Mouse (Mus musculus): ENCODE results near the gene Noa1.
A peak's percentile ranks its signal among the peaks of the same experiment; 100 is the strongest.

Noa1 gene

DNA sequence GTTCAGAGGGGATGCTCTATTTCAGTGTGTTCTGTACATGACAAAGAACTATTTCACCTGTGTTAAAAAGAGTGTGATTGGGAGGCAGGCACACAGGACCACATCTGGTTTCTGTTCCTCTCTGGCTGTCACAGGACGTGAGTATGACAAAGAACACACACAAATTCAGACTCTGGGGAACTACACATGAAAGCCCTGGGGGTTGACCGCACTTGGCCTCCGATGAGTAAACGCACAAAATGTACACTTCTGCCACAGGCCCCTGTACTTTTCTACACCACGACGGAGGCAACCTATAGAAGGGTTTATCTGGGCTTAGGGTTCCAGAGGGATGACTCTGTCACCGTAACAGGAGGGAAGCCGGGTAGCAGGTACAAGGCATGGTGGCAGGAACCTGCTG is 20.2 kb downstream of the Noa1 start:
- no peak for DNase-seq

DNA sequence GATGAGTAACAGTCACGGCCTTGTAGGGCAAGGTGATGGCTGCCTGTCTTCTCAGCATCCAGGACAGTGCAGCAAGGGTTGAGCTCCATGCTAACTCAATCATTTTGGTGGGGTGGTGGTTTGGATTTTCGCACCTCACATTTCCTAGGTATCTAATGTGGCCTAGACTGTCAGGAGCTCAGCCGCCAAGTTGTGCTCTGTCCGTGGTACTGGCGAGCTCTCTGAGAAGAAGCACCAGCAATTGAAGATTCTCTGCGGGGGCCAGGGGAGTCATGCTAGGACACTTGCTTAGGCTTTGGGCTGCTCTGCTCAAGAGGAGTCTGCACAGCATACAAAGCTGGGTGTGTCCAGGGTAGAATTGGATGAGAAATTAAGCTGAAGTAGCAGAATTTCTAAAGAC is 22.0 kb downstream of the Noa1 start:
- DNase-seq = no peak

DNA sequence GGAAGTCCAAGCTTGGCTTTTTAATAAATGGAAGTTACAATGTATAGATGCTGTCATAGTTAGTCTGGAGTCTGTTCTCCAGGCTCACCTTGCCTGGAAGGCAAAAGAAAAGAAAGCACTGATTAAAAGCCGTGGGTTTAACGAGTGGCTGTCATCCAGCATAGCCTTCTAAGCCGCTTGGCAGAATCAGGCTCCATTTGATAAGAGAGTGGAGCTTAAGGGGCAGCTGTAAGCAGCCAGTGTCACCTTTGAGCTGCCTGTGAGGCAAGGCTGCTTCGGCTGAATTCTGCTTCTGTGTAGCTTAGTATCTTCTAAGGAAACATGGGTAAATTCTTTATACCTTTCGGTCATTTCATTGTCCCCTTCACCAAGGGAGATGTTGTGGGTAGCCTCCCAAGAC is 23.0 kb downstream of the Noa1 start:
- DNase-seq = no peak

DNA sequence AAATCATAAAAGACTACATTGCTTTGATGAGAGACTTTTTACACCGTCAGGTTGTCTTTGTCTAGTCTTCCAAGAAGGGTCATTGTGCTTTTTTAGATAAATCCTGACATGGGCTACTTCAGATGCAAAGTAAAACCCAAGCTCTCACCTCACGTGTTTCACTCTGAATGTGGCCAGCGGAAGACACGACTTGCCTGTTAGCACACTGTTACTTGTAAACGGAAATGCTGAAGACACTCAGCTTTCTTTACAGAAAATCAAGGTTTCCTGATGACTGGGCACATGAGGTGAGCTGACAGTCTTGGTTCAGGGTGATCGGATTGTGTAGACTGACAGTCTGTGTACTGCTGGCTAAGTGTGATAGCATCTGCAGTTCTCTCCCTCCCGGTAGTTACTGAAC is 24.2 kb downstream of the Noa1 start:
- no peak for DNase-seq

DNA sequence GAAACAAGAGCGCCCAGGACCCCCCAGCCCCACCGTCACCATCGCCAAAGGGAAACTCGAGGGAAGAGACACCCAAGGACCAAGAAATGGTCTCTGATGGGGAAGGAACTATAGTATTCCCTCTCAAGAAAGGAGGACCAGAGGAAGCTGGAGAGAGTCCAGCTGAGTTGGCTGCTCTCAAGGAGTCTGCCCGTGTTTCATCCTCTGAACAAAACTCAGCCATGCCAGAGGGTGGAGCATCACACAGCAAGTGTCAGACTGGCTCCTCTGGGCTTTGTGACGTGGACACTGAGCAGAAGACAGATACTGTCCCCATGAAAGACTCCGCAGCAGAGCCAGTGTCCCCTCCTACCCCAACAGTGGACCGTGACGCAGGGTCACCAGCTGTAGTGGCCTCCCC is 27.6 kb downstream of the Noa1 start:
- DNase-seq = peak; percentile 70 to 74

- DNase-seq = peak in 1 of 2 experiments; percentile 9
Measured at GRCm38 (mm10) chr5:77281518-77282174, 28.2 kb downstream of the Noa1 start.

- no peak for DNase-seq
Measured at GRCm38 (mm10) chr5:77277204-77277603, 32.7 kb downstream of the Noa1 start.

DNA sequence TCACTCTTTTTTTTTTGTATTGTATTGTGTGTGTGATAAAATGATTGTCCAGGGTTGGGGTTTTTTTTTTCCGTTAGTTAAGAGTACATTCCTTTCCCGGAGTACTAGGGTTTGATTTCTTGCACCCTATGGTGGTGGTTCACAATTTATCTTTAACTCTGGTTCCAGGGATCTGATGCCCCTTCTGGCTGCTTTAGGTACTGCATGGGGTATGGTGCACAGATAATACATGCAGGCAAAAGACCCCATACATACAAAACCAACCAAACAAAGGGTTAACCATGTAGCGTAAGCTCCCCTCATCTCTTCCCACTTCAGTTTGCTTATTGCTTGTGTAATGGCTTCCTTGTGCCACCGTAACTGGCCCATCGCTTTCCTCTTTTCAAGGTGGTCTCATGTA is 33.9 kb downstream of the Noa1 start:
- peak; percentile 67 for DNase-seq

- DNase-seq = no peak
Measured at GRCm38 (mm10) chr5:77273151-77273550, 36.7 kb downstream of the Noa1 start.

GRCm38 (mm10) chr5:77269399-77269798 is 40.5 kb downstream of the Noa1 start:
- no peak for DNase-seq

GRCm38 (mm10) chr5:77267957-77268624 is 41.8 kb downstream of the Noa1 start:
- peak in 1 of 2 experiments; percentile 7 for DNase-seq

GRCm38 (mm10) chr5:77267441-77267840 is 42.4 kb downstream of the Noa1 start:
- DNase-seq = no peak

- no peak for DNase-seq
Measured at GRCm38 (mm10) chr5:77266886-77267401, 42.9 kb downstream of the Noa1 start.

DNA sequence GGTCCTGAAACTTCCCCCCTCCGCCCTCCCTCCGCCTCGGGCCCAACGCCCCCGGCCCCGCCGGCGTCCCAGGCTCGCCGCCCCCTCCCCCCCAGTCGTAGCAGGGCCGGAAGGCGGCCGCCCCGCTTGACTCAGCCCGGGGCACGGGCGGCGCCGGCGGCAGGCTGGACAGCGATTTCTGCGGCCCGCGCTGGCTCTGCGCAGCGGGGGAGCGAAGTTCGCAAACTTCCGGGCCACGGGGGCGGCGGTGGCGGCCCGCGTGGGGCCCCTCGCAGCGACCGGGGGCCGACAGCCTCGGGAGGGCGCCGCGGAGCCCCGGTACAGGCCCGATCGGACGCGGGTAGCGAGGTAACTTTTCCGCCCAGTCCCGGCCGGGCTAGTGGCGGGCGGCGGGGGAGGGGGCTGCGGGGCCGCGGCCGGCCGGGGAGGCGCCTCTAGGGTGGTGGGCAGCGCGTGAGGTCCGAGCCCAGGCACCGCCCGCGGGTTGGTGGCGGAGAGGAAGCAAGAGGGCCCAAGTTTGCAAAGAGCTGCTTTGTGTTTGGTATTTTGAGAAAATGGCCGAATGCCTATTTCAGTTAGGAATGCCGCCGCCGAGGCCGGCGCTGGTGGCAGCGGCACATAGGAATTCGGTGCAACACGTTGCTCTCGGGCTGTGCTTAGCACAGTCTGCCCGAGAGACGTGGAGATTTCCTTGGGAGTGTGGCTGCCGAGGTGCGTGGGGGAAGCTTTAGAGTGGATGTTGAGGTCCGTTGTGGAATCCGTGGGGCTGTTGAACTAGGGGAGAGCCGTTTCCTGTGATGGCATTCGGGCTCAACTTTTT is 43.6 kb downstream of the Noa1 start:
- DNase-seq = peak; percentile 42 to 47

GRCm38 (mm10) chr5:77265671-77266065 is 44.2 kb downstream of the Noa1 start:
- DNase-seq = peak; percentile 57 to 69

GRCm38 (mm10) chr5:77265081-77265670 is 44.7 kb downstream of the Noa1 start, which contains the start of gene Rest:
Gene Rest, plus strand, starts transcription at chr5:77265491.
- DNase-seq = peak; percentile 72 to 81

DNA sequence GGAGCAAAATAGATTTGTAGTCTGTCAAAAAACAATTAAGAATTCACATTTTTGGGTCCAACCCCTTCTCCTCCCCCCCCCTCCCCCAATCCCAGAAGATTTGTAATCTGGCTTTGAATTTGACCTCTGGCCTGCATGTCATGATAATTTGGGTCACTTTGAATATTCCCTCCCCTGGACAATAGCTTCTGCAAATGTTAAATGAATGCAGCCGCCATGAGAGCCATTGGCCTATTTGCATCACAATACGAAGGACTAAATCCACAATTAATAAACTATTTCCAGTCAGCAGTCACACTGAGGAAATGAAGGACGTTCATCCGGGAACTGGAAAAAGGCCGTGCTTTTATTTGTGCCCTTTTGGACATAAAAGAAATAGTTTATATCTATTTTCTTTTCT is 47.8 kb downstream of the Noa1 start:
- no peak for DNase-seq

GRCm38 (mm10) chr5:77261137-77261536 is 48.7 kb downstream of the Noa1 start:
- no peak for DNase-seq

DNA sequence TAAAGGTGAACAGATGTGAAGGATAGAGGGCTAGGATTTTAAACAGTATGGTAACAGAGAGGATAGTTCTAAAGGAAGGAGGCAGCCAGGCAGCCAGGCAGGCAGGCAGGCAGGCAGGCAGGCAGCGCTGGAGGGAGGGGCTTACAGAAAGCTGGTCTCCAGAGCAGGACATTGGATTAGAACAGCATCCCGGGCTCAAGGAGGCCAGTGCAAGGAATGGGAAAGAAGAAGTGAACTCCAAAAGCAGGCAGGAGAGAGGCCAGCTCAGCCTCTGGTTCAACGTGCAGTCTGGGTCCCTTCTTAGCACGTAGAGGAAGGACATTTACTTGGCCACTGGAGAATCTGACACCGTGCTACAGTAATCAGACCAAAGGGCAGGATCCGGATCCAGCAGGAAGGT is 49.7 kb downstream of the Noa1 start:
- no peak for DNase-seq

- DNase-seq = no peak
Measured at GRCm38 (mm10) chr5:77259315-77259714, 50.6 kb downstream of the Noa1 start.

GRCm38 (mm10) chr5:77257603-77258002 is 52.3 kb downstream of the Noa1 start:
- no peak for DNase-seq

DNA sequence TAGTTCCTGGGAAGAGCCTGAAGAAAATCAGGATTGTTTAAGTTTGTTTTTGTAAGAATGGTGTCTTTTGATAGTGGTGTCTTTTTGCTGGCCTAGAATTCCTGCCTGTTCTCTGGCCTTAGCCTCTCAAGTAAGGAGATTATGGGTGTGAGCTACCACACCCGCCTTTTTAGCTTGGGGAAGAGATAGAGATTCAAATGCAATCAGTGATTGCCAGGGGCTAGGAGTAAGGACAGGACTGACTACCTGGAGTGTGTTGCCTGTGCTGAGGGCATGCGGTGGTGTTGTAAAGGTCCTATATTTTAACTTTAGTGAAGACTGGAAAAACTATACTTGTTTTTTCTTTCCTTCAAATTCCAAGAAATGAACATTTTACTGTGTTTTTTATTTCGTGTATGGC is 55.5 kb downstream of the Noa1 start:
- DNase-seq = no peak

- DNase-seq = no peak
Measured at GRCm38 (mm10) chr5:77253154-77253553, 56.7 kb downstream of the Noa1 start.

Data from cerebellum, postnatal 10 days (tissue).